Mouse (Mus musculus): ENCODE data around the gene Arntl. TPM values are rescaled to one million over a fixed set of nuclear protein-coding genes. Genes with fewer than 3 reads are reported as not detected.

The Arntl gene
- total and polyA plus RNA-seq, 2 experiments from 2014 or later, result 19.8 to 29.9 TPM

DNA sequence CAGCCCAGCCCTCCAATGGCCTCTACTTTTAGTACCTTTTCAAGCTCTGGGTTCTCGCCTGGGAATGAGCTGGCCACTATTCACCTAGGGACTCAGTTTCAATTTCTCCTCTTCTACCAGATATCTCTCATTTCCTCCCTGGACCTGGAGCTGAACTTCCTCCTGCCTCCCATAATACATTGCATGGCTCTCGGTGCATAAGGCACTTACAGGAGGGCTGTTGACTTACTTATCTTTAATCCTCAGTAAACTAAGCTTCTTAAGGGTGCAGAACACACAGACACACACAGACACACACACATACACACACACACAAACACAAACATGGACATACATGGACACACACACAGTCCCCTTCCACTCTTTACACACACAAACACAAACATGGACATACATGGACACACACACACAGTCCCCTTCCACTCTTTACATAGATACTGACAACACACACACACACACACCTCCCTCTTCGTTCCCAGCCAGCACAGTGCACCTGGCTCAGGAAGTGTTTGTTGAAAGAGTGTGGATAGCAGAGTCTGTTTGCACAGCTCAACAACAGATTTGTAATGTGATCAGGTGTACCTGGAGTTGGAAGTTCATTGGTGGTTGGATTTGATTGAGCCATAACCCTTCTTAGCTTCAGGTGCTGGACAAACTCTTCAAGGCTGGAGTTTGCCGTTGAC, 32.3 kb downstream of the Arntl start:
- no peak for TF ChIP-seq CTCF (IDR thresholded peaks at IDR 0.05; ENCODE audit: low read depth)
- DNase-seq (ENCODE audit: low spot score) (no peak), ATAC-seq (no peak)
- WGBS, result 79% methylated on average over 4 of the region's 4 CpGs
- Histone ChIP-seq H3K4me3 (ENCODE audit: low read length) (no peak overlapping the region), H3K9me3 (ENCODE audit: low read length) (no peaks in the 10 kb centered on the region), H3K9ac (replicated peaks; ENCODE audit: low read length) (no peak overlapping the region), H3K36me3 (ENCODE audit: insufficient read depth, low read length) (peaks cover 7% of the 10 kb centered on the region), H3K27me3 (ENCODE audit: insufficient read depth, low read length) (no peaks in the 10 kb centered on the region), H3K4me1 (ENCODE audit: insufficient read depth, low read length) (peaks cover 24% of the 10 kb centered on the region), H3K27ac (no peak overlapping the region), H3K4me2 (ENCODE audit: low read depth, low read length) (no peak overlapping the region)

DNA sequence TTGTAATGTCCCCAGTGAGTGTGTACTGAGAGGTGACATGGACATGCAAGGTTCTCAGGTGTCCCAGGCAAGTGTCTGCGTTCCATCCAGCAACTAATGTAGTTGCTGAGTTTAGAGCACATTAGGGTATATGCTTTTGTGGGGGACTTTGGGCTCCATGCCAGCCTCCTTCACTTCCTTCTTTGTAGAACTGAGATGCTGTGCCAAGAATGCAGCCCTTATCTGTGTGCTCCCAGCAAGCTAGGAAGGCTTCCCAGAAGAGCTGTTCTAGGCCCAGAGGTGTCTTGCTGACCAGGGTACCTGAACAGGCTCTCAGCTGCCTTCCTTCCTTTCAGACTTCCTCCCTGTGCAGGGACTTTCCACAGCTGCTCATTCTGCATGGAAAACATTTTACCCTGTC, 33.2 kb downstream of the Arntl start:
- Histone ChIP-seq H3K4me3 (ENCODE audit: low read length) (no peak overlapping the region), H3K27me3 (ENCODE audit: insufficient read depth, low read length) (no peaks in the 10 kb centered on the region), H3K9ac (replicated peaks; ENCODE audit: low read length) (no peak overlapping the region), H3K9me3 (ENCODE audit: low read length) (no peaks in the 10 kb centered on the region), H3K36me3 (ENCODE audit: insufficient read depth, low read length) (no peaks in the 10 kb centered on the region; the same call in 1 of the 2 replicates), H3K4me2 (ENCODE audit: low read depth, low read length) (no peak overlapping the region), H3K4me1 (ENCODE audit: insufficient read depth, low read length) (peaks cover 28% of the 10 kb centered on the region), H3K27ac (no peak overlapping the region)
- DNase-seq (ENCODE audit: low spot score), result no peak
- WGBS, result 68% methylated on average over 1 of the region's 1 CpGs
- ATAC-seq, result no peak
- TF ChIP-seq CTCF (IDR thresholded peaks at IDR 0.05; ENCODE audit: low read depth), result no peak

GRCm38 (mm10) chr7:113241901-113242661, 34.8 kb downstream of the Arntl start:
- TF ChIP-seq CTCF (IDR thresholded peaks at IDR 0.05; ENCODE audit: low read depth), result no peak
- no peak overlapping the region for H3K4me2 ChIP-seq (ENCODE audit: low read depth, low read length)
- DNase-seq (ENCODE audit: low spot score), result peak; percentile 69
- 0 out of 2 replicates have a peak, but pooled peaks have one; percentile 2 for ATAC-seq
- H3K9ac ChIP-seq (replicated peaks; ENCODE audit: low read length), result no peak overlapping the region
- no peaks in the 10 kb centered on the region for H3K36me3 ChIP-seq (ENCODE audit: insufficient read depth, low read length)
- H3K27ac ChIP-seq, result peak overlapping the region; percentile 61
- no peaks in the 10 kb centered on the region for H3K9me3 ChIP-seq (ENCODE audit: low read length)
- no peaks in the 10 kb centered on the region for H3K27me3 ChIP-seq (ENCODE audit: insufficient read depth, low read length)
- WGBS, result 44% methylated on average over 12 of the region's 12 CpGs
- peaks cover 33% of the 10 kb centered on the region for H3K4me1 ChIP-seq (ENCODE audit: insufficient read depth, low read length)
- no peak overlapping the region for H3K4me3 ChIP-seq (ENCODE audit: low read length)

- Histone ChIP-seq H3K9me3 (ENCODE audit: low read length) (no peaks in the 10 kb centered on the region), H3K9ac (replicated peaks; ENCODE audit: low read length) (no peak overlapping the region), H3K4me1 (ENCODE audit: insufficient read depth, low read length) (peaks cover 33% of the 10 kb centered on the region), H3K4me3 (ENCODE audit: low read length) (no peak overlapping the region), H3K27me3 (ENCODE audit: insufficient read depth, low read length) (no peaks in the 10 kb centered on the region), H3K27ac (peak overlapping the region; percentile 61), H3K36me3 (ENCODE audit: insufficient read depth, low read length) (no peaks in the 10 kb centered on the region), H3K4me2 (ENCODE audit: low read depth, low read length) (no peak overlapping the region)
- DNase-seq (ENCODE audit: low spot score), result peak; percentile 74
- 31% methylated on average over 6 of the region's 6 CpGs for WGBS
- TF ChIP-seq CTCF (IDR thresholded peaks at IDR 0.05; ENCODE audit: low read depth), result no peak
- peak; percentile 30; the same call in 1 of the 2 replicates for ATAC-seq
Measured at GRCm38 (mm10) chr7:113242688-113243087, 35.4 kb downstream of the Arntl start.

DNA sequence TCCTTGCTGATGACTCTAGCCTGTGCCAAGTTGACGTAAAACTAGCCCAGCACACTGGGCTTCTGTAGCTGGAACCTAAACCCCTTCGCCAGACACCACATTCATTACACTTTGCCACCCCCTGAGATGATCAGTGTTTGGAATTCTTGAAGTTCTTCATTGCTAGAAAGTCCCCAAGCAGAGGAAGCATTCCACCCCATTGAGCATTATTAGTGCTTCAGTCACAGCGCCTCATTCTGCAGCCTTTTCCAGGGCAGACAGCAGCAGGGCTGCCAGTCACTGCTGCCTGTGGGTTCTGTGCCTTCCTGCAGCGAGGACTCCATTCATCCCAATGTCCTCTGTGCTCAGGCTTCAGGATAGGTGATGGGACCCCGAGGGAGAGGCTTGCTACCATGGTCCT, 37.9 kb downstream of the Arntl start:
- no peak overlapping the region for H3K9ac ChIP-seq (replicated peaks; ENCODE audit: low read length)
- H3K27ac ChIP-seq, result 0 out of 2 replicates have a peak overlapping the region, but pooled peaks have one; percentile 26
- no peak overlapping the region for H3K4me2 ChIP-seq (ENCODE audit: low read depth, low read length)
- H3K36me3 ChIP-seq (ENCODE audit: insufficient read depth, low read length), result no peaks in the 10 kb centered on the region
- H3K27me3 ChIP-seq (ENCODE audit: insufficient read depth, low read length), result no peaks in the 10 kb centered on the region
- peaks cover 49% of the 10 kb centered on the region for H3K4me1 ChIP-seq (ENCODE audit: insufficient read depth, low read length)
- H3K4me3 ChIP-seq (ENCODE audit: low read length), result no peak overlapping the region
- 46% methylated on average over 5 of the region's 5 CpGs for WGBS
- ATAC-seq (0 out of 2 replicates have a peak, but pooled peaks have one; percentile 22), DNase-seq (ENCODE audit: low spot score) (no peak)
- TF ChIP-seq CTCF (IDR thresholded peaks at IDR 0.05; ENCODE audit: low read depth), result no peak
- no peaks in the 10 kb centered on the region for H3K9me3 ChIP-seq (ENCODE audit: low read length)

DNA sequence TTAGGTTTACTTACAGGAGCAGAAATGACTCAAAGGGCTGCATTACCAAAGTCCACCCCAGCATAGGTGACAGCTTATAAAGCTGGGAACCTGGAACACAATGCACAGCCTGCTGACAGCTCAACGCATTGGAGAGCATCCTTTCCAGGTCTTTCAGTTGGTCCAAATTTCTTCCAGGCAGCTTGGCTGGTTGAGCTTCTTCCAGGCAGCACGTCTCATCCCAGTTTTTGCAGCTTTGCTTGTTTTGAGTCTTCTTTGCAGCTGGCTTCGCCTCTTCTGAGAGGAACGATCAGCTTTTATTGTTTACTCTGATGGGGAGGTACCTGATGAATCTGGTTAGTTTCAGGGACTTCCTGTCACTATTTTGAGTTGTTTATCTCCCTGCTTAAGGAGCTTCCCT, 39.2 kb downstream of the Arntl start:
- no peak for TF ChIP-seq CTCF (IDR thresholded peaks at IDR 0.05; ENCODE audit: low read depth)
- Histone ChIP-seq H3K9ac (replicated peaks; ENCODE audit: low read length) (no peak overlapping the region), H3K9me3 (ENCODE audit: low read length) (no peaks in the 10 kb centered on the region), H3K4me2 (ENCODE audit: low read depth, low read length) (no peak overlapping the region), H3K4me1 (ENCODE audit: insufficient read depth, low read length) (peaks cover 51% of the 10 kb centered on the region), H3K4me3 (ENCODE audit: low read length) (no peak overlapping the region), H3K27ac (no peak overlapping the region), H3K36me3 (ENCODE audit: insufficient read depth, low read length) (no peaks in the 10 kb centered on the region), H3K27me3 (ENCODE audit: insufficient read depth, low read length) (no peaks in the 10 kb centered on the region)
- no peak for ATAC-seq
- DNase-seq (ENCODE audit: low spot score), result no peak
- WGBS, result 73% methylated on average over 4 of the region's 4 CpGs
